Mouse (Mus musculus): ENCODE measurements around the gene Rab3a.

Gene Rab3a

DNA sequence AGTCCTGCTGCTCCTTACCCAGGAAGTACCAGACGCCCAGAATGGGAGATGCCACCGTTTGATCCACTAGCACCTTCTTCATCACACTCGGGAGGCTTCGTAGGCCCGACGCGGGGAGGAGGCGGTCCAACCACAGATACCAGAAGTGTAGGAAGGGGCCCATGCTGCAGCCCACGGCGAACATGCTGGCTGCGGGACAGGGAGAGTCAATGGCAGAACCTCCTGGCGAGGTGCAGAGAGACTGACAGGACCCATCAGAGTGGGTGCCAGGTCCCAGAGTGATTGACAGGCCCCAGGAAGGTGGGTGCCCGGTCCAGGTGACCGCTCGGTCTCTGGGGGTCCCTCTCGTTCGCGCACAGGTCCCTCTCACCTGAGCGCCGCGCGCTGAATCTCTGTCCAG is 5.9 kb downstream of the Rab3a start:
- DNase-seq, result no peak

- DNase-seq, result peak; percentile 88 to 90
Measured at GRCm38 (mm10) chr8:70760775-70761406, 6.4 kb downstream of the Rab3a start, which contains the start of gene Mpv17l2. Gene Mpv17l2 (minus strand): TSS chr8:70760946.

DNA sequence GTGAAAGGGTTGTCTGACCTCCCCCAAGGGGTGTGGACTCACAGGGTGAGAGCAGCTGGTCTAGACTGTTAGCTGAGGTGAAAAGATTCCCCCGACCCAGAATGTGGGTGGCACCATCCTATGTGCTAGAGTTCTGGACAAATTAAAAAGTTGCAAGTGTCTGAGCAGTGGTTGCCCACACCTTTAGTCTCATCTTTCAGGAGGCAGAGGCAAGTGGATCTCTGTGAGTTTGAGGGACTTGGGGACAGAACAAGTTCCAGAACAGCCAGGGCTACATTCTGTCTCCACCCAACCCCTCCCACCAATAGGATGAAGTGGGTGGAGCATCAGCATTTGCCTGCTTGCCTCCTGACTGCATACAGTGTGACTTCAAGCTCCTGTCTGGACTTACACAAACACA is 7.6 kb downstream of the Rab3a start:
- DNase-seq, result no peak

GRCm38 (mm10) chr8:70763354-70763753 is 8.9 kb downstream of the Rab3a start:
- peak; percentile 86 to 89 for DNase-seq

DNA sequence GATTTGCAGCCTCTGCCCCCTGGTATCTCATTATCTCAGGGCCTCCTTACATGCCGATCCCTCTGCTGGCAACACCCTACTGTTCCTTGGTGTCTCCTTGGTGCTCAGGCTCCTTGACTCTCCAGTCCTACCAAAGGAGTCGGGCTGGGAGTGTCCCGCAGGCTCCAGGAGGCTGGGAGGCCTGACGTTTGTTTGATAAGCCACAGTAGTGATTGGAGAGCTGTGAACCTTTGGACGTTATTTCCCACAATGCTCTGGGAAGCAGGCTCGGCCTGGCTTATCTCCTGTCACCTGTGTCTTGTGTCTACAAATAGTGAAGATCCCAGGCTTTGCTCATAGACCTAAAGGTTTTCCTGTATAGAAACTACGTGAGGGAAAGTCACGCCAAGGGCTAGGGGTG is 9.5 kb downstream of the Rab3a start:
- DNase-seq, result no peak

GRCm38 (mm10) chr8:70764676-70765075 is 10.2 kb downstream of the Rab3a start:
- DNase-seq, result no peak

GRCm38 (mm10) chr8:70765329-70765728 is 10.8 kb downstream of the Rab3a start:
- peak; percentile 53 for DNase-seq

DNA sequence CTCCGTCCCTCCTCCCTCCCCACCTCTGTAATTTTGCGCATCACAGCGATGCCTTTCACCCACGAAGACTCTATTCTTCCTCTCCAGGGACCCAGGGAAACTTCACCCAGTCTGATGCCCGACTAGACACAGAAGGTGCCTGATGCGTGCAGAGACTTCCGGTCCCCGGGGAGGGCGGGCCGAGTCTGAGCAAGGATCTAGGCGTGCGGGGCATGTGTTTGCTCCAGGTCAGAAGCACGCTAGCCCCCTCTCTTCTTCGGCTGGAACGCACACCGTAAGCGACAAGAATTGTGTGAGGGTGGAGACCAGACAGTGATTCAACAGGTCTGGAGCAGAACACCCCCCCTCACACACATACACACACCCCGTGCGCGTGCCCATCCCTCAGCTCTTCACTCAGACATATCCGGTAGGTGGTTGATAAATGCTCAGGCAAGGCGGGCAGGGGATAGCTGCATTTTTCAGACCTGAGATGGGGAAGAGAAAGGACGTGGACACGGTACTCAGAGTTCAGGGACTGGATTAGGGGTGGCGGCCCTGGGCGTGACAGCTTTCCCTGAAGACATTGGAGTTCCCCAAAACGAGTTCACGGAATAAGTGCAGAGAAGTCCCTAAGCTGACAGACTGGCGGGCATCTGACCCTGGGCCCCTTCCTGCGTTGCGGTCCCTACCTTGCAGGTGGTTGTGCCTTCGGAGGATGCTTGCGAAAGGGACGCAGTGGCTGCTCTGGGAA is 11.5 kb downstream of the Rab3a start:
- peak; percentile 92 to 94 for DNase-seq

- DNase-seq, result peak; percentile 62 to 66
Measured at GRCm38 (mm10) chr8:70766571-70767440, 12.3 kb downstream of the Rab3a start.

DNA sequence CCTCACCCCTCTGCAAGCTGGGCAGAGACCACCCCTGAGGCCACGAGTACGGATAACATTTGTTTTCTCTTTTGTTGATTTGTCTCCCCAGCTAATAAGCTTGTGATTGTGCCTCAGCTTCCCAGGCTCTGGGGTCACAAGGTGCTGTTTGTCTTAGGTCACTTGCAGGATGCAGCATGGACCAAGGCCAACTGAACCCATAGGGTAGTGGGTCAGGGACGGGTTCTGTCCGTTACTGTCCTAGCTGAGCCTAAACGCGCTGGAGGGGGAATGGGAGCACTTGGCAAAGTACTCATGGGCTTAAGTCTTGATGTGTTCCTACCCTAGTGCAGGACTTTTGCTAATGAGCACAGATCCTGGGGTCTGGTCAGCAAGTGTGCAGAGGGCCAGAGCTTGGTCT is 13.0 kb downstream of the Rab3a start:
- no peak for DNase-seq

- DNase-seq, result peak; percentile 83 to 87
Measured at GRCm38 (mm10) chr8:70768231-70768776, 13.8 kb downstream of the Rab3a start.

GRCm38 (mm10) chr8:70768956-70769355 is 14.5 kb downstream of the Rab3a start:
- peak in 1 of 2 experiments; percentile 45 for DNase-seq

GRCm38 (mm10) chr8:70769359-70769758 is 14.9 kb downstream of the Rab3a start:
- DNase-seq, result peak; percentile 99

DNA sequence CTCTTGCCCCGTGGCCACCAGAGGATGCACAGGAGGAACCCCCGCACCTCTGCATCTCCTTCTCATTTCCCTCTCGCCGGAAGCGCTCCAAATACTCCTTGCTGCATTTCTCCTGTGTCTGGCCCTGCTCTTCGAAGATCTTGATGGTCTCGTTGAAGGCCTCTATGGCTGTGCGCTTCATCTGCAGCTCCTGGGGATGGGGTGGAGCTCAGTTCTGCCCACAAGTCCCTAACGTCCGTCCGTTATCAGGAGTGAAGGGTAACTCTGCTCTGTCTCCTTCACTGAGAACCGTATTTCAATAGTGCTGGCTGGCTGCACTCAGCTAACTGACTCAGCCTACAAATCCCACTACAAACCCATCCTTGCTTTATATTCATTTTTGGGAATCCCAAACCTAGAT is 15.4 kb downstream of the Rab3a start:
- no peak for DNase-seq

DNA sequence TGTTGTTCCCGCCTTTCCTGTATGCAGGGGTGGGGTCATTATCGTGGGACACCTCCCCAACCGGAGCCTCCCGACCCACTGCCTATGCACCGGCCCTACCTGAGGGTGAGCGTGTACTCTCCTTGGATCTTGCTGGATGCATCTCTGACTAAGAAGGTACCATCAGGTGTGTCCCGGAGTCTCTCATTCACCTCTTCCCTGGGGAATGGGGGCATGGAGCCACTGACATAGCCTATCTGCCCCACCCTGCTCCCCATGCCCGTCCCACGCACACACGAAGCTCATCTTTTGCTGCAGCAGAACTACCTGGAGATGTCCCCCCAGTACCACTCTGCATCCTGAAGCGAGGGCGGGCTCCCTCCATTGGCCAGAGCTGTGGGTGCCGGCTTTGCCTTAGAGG is 16.3 kb downstream of the Rab3a start:
- DNase-seq, result no peak

- DNase-seq, result no peak
Measured at GRCm38 (mm10) chr8:70771217-70771616, 16.7 kb downstream of the Rab3a start.

GRCm38 (mm10) chr8:70772075-70772474 is 17.6 kb downstream of the Rab3a start:
- DNase-seq, result no peak

- DNase-seq, result no peak
Measured at GRCm38 (mm10) chr8:70772890-70773289, 18.4 kb downstream of the Rab3a start.

DNA sequence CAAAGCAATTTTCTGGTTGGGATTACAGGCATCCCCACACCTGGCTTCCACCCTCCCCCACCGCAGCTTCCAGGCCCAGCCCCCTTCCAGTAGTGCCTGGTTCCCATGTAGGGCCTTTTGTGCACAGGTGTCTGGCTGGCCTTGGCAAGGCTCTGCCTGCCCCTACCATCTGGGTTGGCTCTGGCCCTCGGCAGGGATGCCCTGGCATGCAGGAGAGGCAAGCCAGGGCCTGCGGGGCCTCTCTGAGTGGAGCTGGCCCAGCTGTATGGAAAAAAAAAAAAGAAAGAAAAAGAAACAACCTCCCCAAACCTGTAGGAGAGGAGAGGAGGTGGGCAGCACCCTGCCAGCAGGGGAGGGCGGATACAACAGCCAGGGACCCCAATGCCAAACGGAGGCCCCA is 18.9 kb downstream of the Rab3a start:
- DNase-seq, result no peak

DNA sequence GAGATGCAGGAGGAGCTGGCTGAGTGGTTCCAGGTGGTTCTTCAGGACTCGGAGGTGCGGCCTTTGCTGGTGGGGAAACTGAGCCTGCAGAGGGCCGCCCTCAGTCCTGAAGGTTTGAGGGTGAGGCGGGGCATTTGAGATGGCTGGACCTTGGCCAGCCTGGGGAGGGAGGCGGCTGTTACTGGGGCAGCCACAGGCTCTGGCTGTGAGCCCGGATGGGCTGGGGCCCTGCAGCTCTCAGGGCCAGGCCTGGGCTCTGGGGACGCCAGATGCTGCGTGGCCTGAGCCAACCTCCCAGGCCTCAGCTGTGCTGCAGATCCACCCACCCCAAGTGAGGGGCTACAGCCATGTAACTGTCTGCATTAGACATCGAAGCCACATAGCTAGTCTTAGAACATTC is 19.4 kb downstream of the Rab3a start:
- DNase-seq, result no peak

GRCm38 (mm10) chr8:70774740-70775139 is 20.3 kb downstream of the Rab3a start:
- no peak for DNase-seq

- no peak for DNase-seq
Measured at GRCm38 (mm10) chr8:70775227-70775626, 20.7 kb downstream of the Rab3a start.

DNA sequence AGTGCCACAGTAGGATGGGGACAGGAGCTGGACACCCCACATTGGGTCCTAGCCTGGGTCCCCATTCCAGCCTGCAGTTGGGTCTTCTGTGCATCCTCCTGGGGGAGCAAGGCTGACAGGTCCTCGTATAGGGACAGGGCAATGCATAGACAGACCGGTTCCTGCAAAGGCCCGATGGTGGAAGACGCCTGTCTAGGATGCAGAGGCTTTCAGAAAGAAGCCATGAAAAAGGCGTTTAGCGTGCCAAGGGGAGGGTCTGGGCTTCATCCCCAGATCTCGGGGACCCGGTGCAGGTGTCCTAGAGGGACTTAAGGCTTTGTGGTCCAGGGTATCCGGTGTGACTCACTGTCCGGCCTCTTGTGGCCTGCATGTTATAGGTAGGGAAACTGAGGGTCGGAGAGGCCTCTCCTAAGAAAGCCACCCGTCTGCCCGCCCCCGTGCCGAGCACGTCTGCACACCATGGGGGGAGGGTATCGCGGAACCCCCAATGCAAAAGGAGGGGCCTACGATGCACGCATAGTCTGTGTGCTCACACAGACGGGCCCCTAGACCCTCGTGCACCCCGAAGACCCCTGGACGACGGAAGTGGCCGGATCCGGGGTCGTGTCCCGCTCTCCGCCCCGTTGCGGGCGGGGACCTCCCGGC is 21.5 kb downstream of the Rab3a start:
- DNase-seq, result peak in 1 of 2 experiments; percentile 25
